Comparison of ENCODE assay signal across 20 mouse cellular contexts in the genomic region with DNA sequence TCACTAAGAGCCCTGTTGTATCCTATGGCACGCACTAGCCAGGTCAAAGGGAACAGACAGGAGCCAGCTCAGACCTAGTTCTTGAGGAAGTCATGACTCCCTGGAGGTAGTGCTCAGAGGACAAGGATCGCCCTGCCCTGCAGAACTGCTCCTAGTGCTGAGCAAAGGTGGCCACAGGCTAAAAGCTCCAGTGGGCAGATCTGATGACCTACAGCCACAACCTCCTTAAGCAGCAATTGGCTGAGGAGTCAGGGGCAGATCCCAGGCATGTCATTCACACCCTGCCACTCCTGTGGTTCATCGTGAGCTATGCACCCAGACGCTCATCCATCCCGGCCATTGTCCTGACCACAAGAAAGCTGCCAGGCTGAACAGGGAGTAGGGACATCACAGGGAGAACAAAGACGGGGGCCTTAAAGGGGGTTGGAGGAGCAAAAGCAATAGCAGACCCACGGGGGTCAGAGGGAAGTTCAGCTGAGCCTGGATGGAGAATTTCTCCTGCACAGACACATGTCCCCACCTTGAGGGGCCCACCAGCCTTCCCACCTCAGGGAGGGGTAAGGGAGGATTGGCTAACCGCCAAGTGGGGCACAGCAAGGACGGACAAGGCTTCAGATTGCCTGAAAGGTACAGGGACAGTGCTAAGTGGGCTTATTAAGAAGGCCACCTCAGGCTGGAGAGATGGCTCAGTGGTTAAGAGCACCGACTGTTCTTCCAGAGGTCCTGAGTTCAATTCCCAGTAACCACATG. TPM values are rescaled to one million over a fixed set of nuclear protein-coding genes. Genes with fewer than 3 reads are reported as not detected.
A peak's percentile ranks its signal among the peaks of the same experiment; 100 is the strongest.
DNase-seq lines count a peak whose midpoint lies in the region; ATAC-seq and TF ChIP-seq lines count a peak whose summit lies in the region.
"Had no signal": no experiment of that assay in that cellular context is flagged by ENCODE, and none has a peak within 500 bp of the region (broad histone marks: within the 10 kb centered on the region; RNA-seq: fewer than 3 reads in every experiment).

No protein-coding gene starts in this region.

- H3K9me3 ChIP-seq in heart, embryonic 10.5 days: no peaks in the 10 kb centered on the region
- H3K9me3 ChIP-seq in heart, embryonic 11.5 days (replicated peaks; ENCODE audit: control insufficient read depth, low read length): no peaks in the 10 kb centered on the region
- no peaks in the 10 kb centered on the region for H3K9me3 ChIP-seq in E14TG2a.4 (ENCODE audit: low read length)
- H3K9me3 ChIP-seq in heart, postnatal 0 days (replicated peaks; ENCODE audit: control insufficient read depth, low read length): no peaks in the 10 kb centered on the region
- H3K9me3 ChIP-seq: forebrain, embryonic 12.5 days; hindbrain, embryonic 15.5 days; limb, embryonic 15.5 days; megakaryocyte, embryonic 14.5 days had no signal

- peak; percentile 38 to 48 for DNase-seq in cerebellum, postnatal 10 days
- no peak for DNase-seq in cerebellum, postnatal 4 days (ENCODE audit: low spot score in 2 of 2)
- no peak for DNase-seq in heart, embryonic 10.5 days (ENCODE audit: low spot score)
- no peak for DNase-seq in heart, postnatal 0 days (ENCODE audit: low spot score)
- no peak for DNase-seq in neural tube, embryonic 10.5 days (ENCODE audit: extremely low spot score, low spot score)
- DNase-seq: adrenal gland, postnatal 25 days; kidney, adult 11 months; lung, postnatal 14 days; thymus, postnatal 36 days had no signal

- H3K4me3 ChIP-seq in heart, embryonic 10.5 days: no peak overlapping the region
- no peak overlapping the region for H3K4me3 ChIP-seq in heart, embryonic 11.5 days (ENCODE audit: low read depth, low read length)
- H3K4me3 ChIP-seq in E14TG2a.4 (replicated peaks; ENCODE audit: low read length): peak overlapping the region; percentile 18; the same call in 1 of the 2 replicates
- no peak overlapping the region for H3K4me3 ChIP-seq in heart, postnatal 0 days (ENCODE audit: low read depth, low read length)
- H3K4me3 ChIP-seq: forebrain, embryonic 12.5 days; hindbrain, embryonic 15.5 days; limb, embryonic 15.5 days; megakaryocyte, embryonic 14.5 days had no signal

- no peak for ATAC-seq in heart, embryonic 11.5 days (replicated peaks; ENCODE audit: insufficient number of reproducible peaks, low FRiP score, low TSS enrichment)
- ATAC-seq in heart, postnatal 0 days (ENCODE audit: insufficient read depth, low read depth): peak; percentile 40
- ATAC-seq in inflammation-experienced regulatory T-cells, adult 6 months: no peak
- ATAC-seq: midbrain, embryonic 16.5 days had no signal

- H3K36me3 ChIP-seq in heart, embryonic 10.5 days: no peaks in the 10 kb centered on the region
- no peaks in the 10 kb centered on the region for H3K36me3 ChIP-seq in heart, embryonic 11.5 days (ENCODE audit: control insufficient read depth, insufficient read depth, low read length)
- H3K36me3 ChIP-seq in E14TG2a.4 (ENCODE audit: insufficient read depth, low read length): no peaks in the 10 kb centered on the region
- H3K36me3 ChIP-seq in heart, postnatal 0 days (replicated peaks; ENCODE audit: control insufficient read depth, insufficient read depth, low read length): no peaks in the 10 kb centered on the region
- H3K36me3 ChIP-seq: forebrain, embryonic 12.5 days; hindbrain, embryonic 15.5 days; limb, embryonic 15.5 days had no signal

- peaks cover 18% of the 10 kb centered on the region for H3K27me3 ChIP-seq in heart, embryonic 10.5 days (ENCODE audit: insufficient read depth, poor library complexity, severe bottlenecking)
- peaks cover 4% of the 10 kb centered on the region; the same call in 1 of the 2 replicates for H3K27me3 ChIP-seq in heart, embryonic 11.5 days (ENCODE audit: control insufficient read depth, insufficient read depth, low read length)
- H3K27me3 ChIP-seq in E14TG2a.4 (ENCODE audit: insufficient read depth, low read length): peaks cover 6% of the 10 kb centered on the region; the same call in 1 of the 2 replicates
- H3K27me3 ChIP-seq in heart, postnatal 0 days (ENCODE audit: control insufficient read depth, insufficient read depth, low read length): peaks cover 3% of the 10 kb centered on the region; the same call in 1 of the 2 replicates

- peaks cover 26% of the 10 kb centered on the region for H3K4me1 ChIP-seq in heart, embryonic 10.5 days
- H3K4me1 ChIP-seq in heart, embryonic 11.5 days (ENCODE audit: control insufficient read depth, insufficient read depth, low read length): peaks cover 6% of the 10 kb centered on the region; the same call in 1 of the 2 replicates
- peaks cover 17% of the 10 kb centered on the region for H3K4me1 ChIP-seq in E14TG2a.4 (replicated peaks; ENCODE audit: low read depth, low read length)
- no peaks in the 10 kb centered on the region for H3K4me1 ChIP-seq in heart, postnatal 0 days (ENCODE audit: control insufficient read depth, insufficient read depth)

- H3K27ac ChIP-seq in heart, embryonic 10.5 days: peak overlapping the region; percentile 54; the same call in 1 of the 2 replicates
- H3K27ac ChIP-seq in heart, embryonic 11.5 days (ENCODE audit: low read depth, low read length): no peak overlapping the region; the same call in 1 of the 2 replicates
- no peak overlapping the region for H3K27ac ChIP-seq in heart, postnatal 0 days (ENCODE audit: low read depth)
- H3K27ac ChIP-seq: forebrain, embryonic 12.5 days; hindbrain, embryonic 15.5 days; limb, embryonic 15.5 days had no signal

- no peak for TF ChIP-seq CTCF in E14TG2a.4 (conservative IDR thresholded peaks at IDR 0.05; ENCODE audit: low read length)
- TF ChIP-seq CTCF in heart, postnatal 0 days (IDR thresholded peaks at IDR 0.05; ENCODE audit: low read depth): no peak

- TF ChIP-seq EP300 in heart, postnatal 0 days (IDR thresholded peaks at IDR 0.05; ENCODE audit: low read depth): no peak

- no peak overlapping the region for H3K4me2 ChIP-seq in heart, embryonic 11.5 days
- H3K4me2 ChIP-seq in heart, postnatal 0 days (ENCODE audit: low read depth, low read length): no peak overlapping the region
- H3K4me2 ChIP-seq: forebrain, embryonic 12.5 days; hindbrain, embryonic 15.5 days; limb, embryonic 15.5 days had no signal

- whole genome bisulfite sequencing in heart, embryonic 10.5 days: 48% methylated on average over 10 of the region's 10 CpGs
- 32% methylated on average over 10 of the region's 10 CpGs for WGBS in heart, embryonic 11.5 days (ENCODE audit: insufficient replicate concordance)
- 31% methylated on average over 10 of the region's 10 CpGs for WGBS in heart, postnatal 0 days

- no peak overlapping the region for H3K9ac ChIP-seq in heart, embryonic 11.5 days (ENCODE audit: low read depth, low read length)
- no peak overlapping the region for H3K9ac ChIP-seq in heart, postnatal 0 days (replicated peaks; ENCODE audit: low read depth, low read length)
- H3K9ac ChIP-seq: forebrain, embryonic 12.5 days; hindbrain, embryonic 15.5 days; limb, embryonic 15.5 days had no signal

RNA-seq across cellular contexts. Expression of gene Ttc34, which starts 9.2 kb away (rescaled TPM):
- polyA plus RNA-seq in heart, embryonic 10.5 days (2016; fragmentation: Nextera tagmentation; extraction: Ambion mirVana): 0.39 and 0.44 TPM in 2 replicates
- polyA plus RNA-seq in heart, embryonic 11.5 days (2014; fragmentation: Nextera tagmentation; extraction: Ambion mirVana): 0.35 and 0.52 TPM in 2 replicates
- 0.15 TPM in 1 of 2 replicates, not detected in the other for total RNA-seq in heart, postnatal 0 days (2014; rRNA removed; ENCODE audit: low replicate concordance)
- polyA plus RNA-seq in heart, postnatal 0 days (2015; fragmentation: Nextera tagmentation; extraction: Ambion mirVana): 0.12 and 0.25 TPM in 2 replicates
- polyA plus RNA-seq in inflammation-experienced regulatory T-cells, adult 6 months (2017; shearing (Covaris generic)): not detected
- total RNA-seq: common myeloid progenitor, adult 5-6 weeks; gastrocnemius, postnatal 25 days had no signal
- polyA plus RNA-seq: liver, embryonic 16.5 days had no signal

RNA-seq across cellular contexts. Expression of gene Mmel1, which starts 41.3 kb away (rescaled TPM):
- 0.12 and 0.62 TPM in 2 replicates for polyA plus RNA-seq in heart, embryonic 10.5 days (2016; fragmentation: Nextera tagmentation; extraction: Ambion mirVana)
- 0.23 and 0.82 TPM in 2 replicates for polyA plus RNA-seq in heart, embryonic 11.5 days (2014; fragmentation: Nextera tagmentation; extraction: Ambion mirVana)
- total RNA-seq in heart, postnatal 0 days (2014; rRNA removed; ENCODE audit: low replicate concordance): 0.34 TPM in 1 of 2 replicates, not detected in the other
- 0.07 and 0.12 TPM in 2 replicates for polyA plus RNA-seq in heart, postnatal 0 days (2015; fragmentation: Nextera tagmentation; extraction: Ambion mirVana)
- not detected for polyA plus RNA-seq in inflammation-experienced regulatory T-cells, adult 6 months (2017; shearing (Covaris generic))
- total RNA-seq: common myeloid progenitor, adult 5-6 weeks had no signal

Comparison
In these comparisons a context has a peak if more than half of its experiments do, and no peak if none do; other contexts are left out.
1. DNase-seq: peak in cerebellum, postnatal 10 days (2 of 2); none in cerebellum, postnatal 4 days (0 of 2), heart, embryonic 10.5 days (single experiment), heart, postnatal 0 days (single experiment) and neural tube, embryonic 10.5 days (single experiment).